Mouse (Mus musculus): ENCODE data around the gene Gabrr1.

GRCm38 (mm10) chr4:33198117-33198516, 65.8 kb downstream of the Gabrr1 start:
- TF ChIP-seq POLR2A (IDR thresholded peaks at IDR 0.05; ENCODE audit: borderline replicate concordance, extremely low read depth, insufficient read depth, insufficient read length, poor library complexity, severe bottlenecking), result no peak
- no peak for TF ChIP-seq CTCF (IDR thresholded peaks at IDR 0.05; ENCODE audit: borderline replicate concordance, extremely low read depth, insufficient read depth, insufficient read length)

Data from brain, embryonic 14.5 days (tissue).